Mouse (Mus musculus) brain, adult 2 months (tissue): ENCODE data around the gene Pax1.

Source experiments
- DNase-seq: peaks from one replicate; pipeline ENCODE4 v3.0.0; 2011; ENCODE audit warnings: low read depth, low spot score

Pax1 gene

GRCm38 (mm10) chr2:147361581-147361980 is at the start of gene Pax1:
Pax1 (plus strand) TSS chr2:147361925.
- DNase-seq, result no peak

- peak; percentile 45 for DNase-seq
These were observed 40.7 kb upstream of the Pax1 start for GRCm38 (mm10) chr2:147321036-147321435.

- DNase-seq, result no peak
These were observed 36.5 kb upstream of the Pax1 start for GRCm38 (mm10) chr2:147325178-147325577.

GRCm38 (mm10) chr2:147332731-147333130 is 29.0 kb upstream of the Pax1 start:
- peak; percentile 5 for DNase-seq

- DNase-seq, result no peak
These were observed 23.0 kb upstream of the Pax1 start for GRCm38 (mm10) chr2:147338729-147339128.

- DNase-seq, result no peak
These were observed 21.9 kb upstream of the Pax1 start for GRCm38 (mm10) chr2:147339796-147340195.

- DNase-seq, result peak; percentile 28
These were observed 19.5 kb upstream of the Pax1 start for GRCm38 (mm10) chr2:147342198-147342597.

GRCm38 (mm10) chr2:147359716-147360115 is 2.0 kb upstream of the Pax1 start:
- no peak for DNase-seq

GRCm38 (mm10) chr2:147360401-147360800 is 1.3 kb upstream of the Pax1 start:
- no peak for DNase-seq

- DNase-seq, result no peak
These were observed 869 bp upstream of the Pax1 start for GRCm38 (mm10) chr2:147360856-147361255.

GRCm38 (mm10) chr2:147362316-147362715 is 591 bp downstream of the Pax1 start:
- DNase-seq, result no peak

GRCm38 (mm10) chr2:147363401-147364130 is 1.8 kb downstream of the Pax1 start:
- DNase-seq, result no peak

- no peak for DNase-seq
These were observed 2.5 kb downstream of the Pax1 start for GRCm38 (mm10) chr2:147364198-147364597.

- DNase-seq, result no peak
These were observed 3.5 kb downstream of the Pax1 start for GRCm38 (mm10) chr2:147364982-147365907.

- no peak for DNase-seq
These were observed 4.3 kb downstream of the Pax1 start for GRCm38 (mm10) chr2:147365908-147366630.

GRCm38 (mm10) chr2:147367246-147367820 is 5.6 kb downstream of the Pax1 start:
- DNase-seq, result no peak

GRCm38 (mm10) chr2:147367911-147368591 is 6.3 kb downstream of the Pax1 start:
- DNase-seq, result no peak

- DNase-seq, result no peak
These were observed 7.8 kb downstream of the Pax1 start for GRCm38 (mm10) chr2:147369561-147369960.

- DNase-seq, result no peak
These were observed 8.4 kb downstream of the Pax1 start for GRCm38 (mm10) chr2:147370091-147370490.

- no peak for DNase-seq
These were observed 9.6 kb downstream of the Pax1 start for GRCm38 (mm10) chr2:147371289-147371688.

GRCm38 (mm10) chr2:147371840-147372239 is 10.1 kb downstream of the Pax1 start:
- DNase-seq, result no peak
